Mouse (Mus musculus) forebrain, embryonic 11.5 days (tissue): ENCODE results near the gene Kat14. TPM values are rescaled to one million over a fixed set of nuclear protein-coding genes. Genes with fewer than 3 reads are reported as not detected.
A peak's percentile ranks its signal among the peaks of the same experiment; 100 is the strongest.

Experiments used
- ATAC-seq: fragments of 200-750 bp; cut with Nextera tagmentation; replicated peaks from 2 replicates; pipeline ENCODE4 v1.8.0; 2017; ENCODE audit warnings: moderate TSS enrichment; ENCODE audit not compliant: low FRiP score
- DNase-seq: peaks from one replicate; pipeline ENCODE4 v3.0.0-alpha.2; 2017; ENCODE audit warnings: low spot score
- H3K27ac ChIP-seq: fragments of 300-500 bp; sonication (generic); 2 replicates; pipeline ENCODE4 v1.5.1; 2014; ENCODE audit warnings: low read depth, low read length
- H3K27me3 ChIP-seq: fragments of 300-500 bp; sonication (generic); 2 replicates; pipeline ENCODE4 v1.6.1; 2014; ENCODE audit warnings: mild to moderate bottlenecking, low read length, mixed read lengths; ENCODE audit not compliant: control insufficient read depth, insufficient read depth
- H3K36me3 ChIP-seq: fragments of 300-500 bp; sonication (generic); 2 replicates; pipeline ENCODE4 v1.6.1; 2014; ENCODE audit warnings: mild to moderate bottlenecking, low read length, moderate library complexity, mixed read lengths; ENCODE audit not compliant: control insufficient read depth, insufficient read depth
- H3K4me1 ChIP-seq: fragments of 300-500 bp; sonication (generic); replicated peaks from 2 replicates; pipeline ENCODE4 v1.6.1; 2014; ENCODE audit warnings: low read length, mixed read lengths; ENCODE audit not compliant: control insufficient read depth, insufficient read depth
- H3K4me2 ChIP-seq: fragments of 300-500 bp; sonication (generic); 2 replicates; pipeline ENCODE4 v1.6.1; 2014; ENCODE audit warnings: low read depth, mild to moderate bottlenecking, low read length, moderate library complexity, mixed read lengths; ENCODE audit not compliant: severe bottlenecking
- H3K4me3 ChIP-seq: fragments of 300-500 bp; sonication (generic); 2 replicates; pipeline ENCODE4 v1.5.1; 2014; ENCODE audit warnings: low read depth, low read length
- H3K9ac ChIP-seq: fragments of 300-500 bp; sonication (generic); 2 replicates; pipeline ENCODE4 v1.6.1; 2014; ENCODE audit warnings: low read length
- H3K9me3 ChIP-seq: fragments of 300-500 bp; sonication (generic); 2 replicates; pipeline ENCODE4 v1.6.1; 2016; ENCODE audit warnings: low read length, mixed read lengths; ENCODE audit not compliant: control insufficient read depth
- WGBS: fragments of 180-500 bp; shearing (Covaris S2); extraction: QIAGEN DNeasy Blood & Tissue Kit; methylation state at CpG from one replicate; pipeline ENCODE4 v1.1.7; 2014; 5-methylcytosine and 5-hydroxymethylcytosine counted together
- polyA plus RNA-seq: library from polyadenylated mRNA; unstranded; fragments of >200 nt; fragmentation: Nextera tagmentation; extraction: Ambion mirVana; gene quantifications from 2 replicates; pipeline ENCODE4 v1.2.1, GENCODE M21; 2014

Kat14 gene
- 39.9 and 44.9 TPM in 2 replicates for polyA plus RNA-seq

GRCm38 (mm10) chr2:144368400-144369019 is at the start of gene Kat14, which contains the start of gene Pet117:
Gene Kat14, plus strand, starts transcription at chr2:144368983.
Gene Pet117, plus strand, starts transcription at chr2:144368996.
- no peaks in the 10 kb centered on the region for H3K9me3 ChIP-seq
- no peaks in the 10 kb centered on the region for H3K36me3 ChIP-seq
- peak; percentile 94 for ATAC-seq
- no peaks in the 10 kb centered on the region for H3K27me3 ChIP-seq
- WGBS: 7% methylated on average over 38 of the region's 38 CpGs
- H3K27ac ChIP-seq: peak within 1 kb of the TSS; percentile 92
- peak within 1 kb of the TSS; percentile 94 for H3K9ac ChIP-seq
- no peaks in the 10 kb centered on the region for H3K4me1 ChIP-seq
- peak; percentile 97 for DNase-seq
- peak within 1 kb of the TSS; percentile 75 for H3K4me2 ChIP-seq
- H3K4me3 ChIP-seq: peak within 1 kb of the TSS; percentile 83

GRCm38 (mm10) chr2:144324218-144324617 is 44.6 kb upstream of the Kat14 start:
- Histone ChIP-seq H3K4me1 (no peaks in the 10 kb centered on the region), H3K9ac (no peak overlapping the region), H3K4me2 (no peak overlapping the region), H3K9me3 (no peaks in the 10 kb centered on the region), H3K36me3 (no peaks in the 10 kb centered on the region), H3K27me3 (peaks cover 6% of the 10 kb centered on the region), H3K27ac (no peak overlapping the region), H3K4me3 (no peak overlapping the region)
- WGBS: 72% methylated on average over 3 of the region's 3 CpGs
- ATAC-seq: no peak
- DNase-seq: no peak

DNA sequence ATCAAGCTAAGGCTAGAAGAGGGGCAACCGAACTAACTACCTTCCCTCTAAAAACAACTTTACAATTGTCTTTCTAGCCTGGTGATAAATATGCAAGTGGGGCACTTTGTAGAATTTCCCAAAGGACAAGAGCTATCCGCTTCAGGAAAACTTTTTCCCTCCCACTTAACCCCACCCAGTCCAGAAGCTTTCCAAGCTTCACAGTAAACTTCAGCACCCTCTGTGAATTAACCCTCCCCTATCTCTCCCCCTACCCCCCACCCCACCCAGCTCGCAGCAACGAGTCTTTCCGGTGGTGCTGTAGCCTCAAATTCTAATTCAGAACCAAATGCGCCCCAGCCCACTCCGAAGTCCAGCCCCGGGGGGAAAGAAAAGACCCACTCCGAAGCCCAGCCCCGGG is 39.3 kb upstream of the Kat14 start:
- DNase-seq: no peak
- no peak overlapping the region for H3K27ac ChIP-seq
- no peak overlapping the region for H3K4me2 ChIP-seq
- no peak overlapping the region for H3K9ac ChIP-seq
- peaks cover 18% of the 10 kb centered on the region; the same call in 1 of the 2 replicates for H3K4me1 ChIP-seq
- no peak overlapping the region for H3K4me3 ChIP-seq
- no peaks in the 10 kb centered on the region for H3K36me3 ChIP-seq
- no peak for ATAC-seq
- 2% methylated on average over 9 of the region's 10 CpGs for WGBS
- peaks cover 52% of the 10 kb centered on the region for H3K27me3 ChIP-seq
- no peaks in the 10 kb centered on the region for H3K9me3 ChIP-seq

- no peak overlapping the region for H3K4me2 ChIP-seq
- 0 out of 2 replicates have a peak, but pooled peaks have one; percentile 34 for ATAC-seq
- H3K9me3 ChIP-seq: no peaks in the 10 kb centered on the region
- peaks cover 53% of the 10 kb centered on the region for H3K27me3 ChIP-seq
- WGBS: 2% methylated on average over 10 of the region's 10 CpGs
- H3K4me1 ChIP-seq: peaks cover 18% of the 10 kb centered on the region; the same call in 1 of the 2 replicates
- no peak overlapping the region for H3K27ac ChIP-seq
- H3K4me3 ChIP-seq: no peak overlapping the region
- no peak for DNase-seq
- H3K36me3 ChIP-seq: no peaks in the 10 kb centered on the region
- H3K9ac ChIP-seq: no peak overlapping the region
These were observed 38.8 kb upstream of the Kat14 start for GRCm38 (mm10) chr2:144329937-144330336.

GRCm38 (mm10) chr2:144330352-144330959 is 38.3 kb upstream of the Kat14 start:
- peaks cover 18% of the 10 kb centered on the region; the same call in 1 of the 2 replicates for H3K4me1 ChIP-seq
- WGBS: 1% methylated on average over 41 of the region's 41 CpGs
- H3K27me3 ChIP-seq: peaks cover 55% of the 10 kb centered on the region
- H3K27ac ChIP-seq: no peak overlapping the region
- no peaks in the 10 kb centered on the region for H3K9me3 ChIP-seq
- H3K9ac ChIP-seq: no peak overlapping the region
- DNase-seq: peak; percentile 60
- H3K4me3 ChIP-seq: peak overlapping the region; percentile 38
- peak; percentile 10; the same call in 1 of the 2 replicates for ATAC-seq
- peak overlapping the region; percentile 71 for H3K4me2 ChIP-seq
- no peaks in the 10 kb centered on the region for H3K36me3 ChIP-seq

GRCm38 (mm10) chr2:144330960-144331371 is 37.8 kb upstream of the Kat14 start:
- H3K4me1 ChIP-seq: peaks cover 18% of the 10 kb centered on the region; the same call in 1 of the 2 replicates
- H3K4me3 ChIP-seq: peak overlapping the region; percentile 38
- no peaks in the 10 kb centered on the region for H3K36me3 ChIP-seq
- peaks cover 55% of the 10 kb centered on the region for H3K27me3 ChIP-seq
- DNase-seq (peak; percentile 68), ATAC-seq (peak; percentile 54)
- H3K9me3 ChIP-seq: no peaks in the 10 kb centered on the region
- peak overlapping the region; percentile 23; the same call in 1 of the 2 replicates for H3K9ac ChIP-seq
- peak overlapping the region; percentile 71 for H3K4me2 ChIP-seq
- H3K27ac ChIP-seq: no peak overlapping the region
- WGBS: 1% methylated on average over 49 of the region's 50 CpGs

- under 1% methylated on average over 62 of the region's 62 CpGs for WGBS
- H3K4me3 ChIP-seq: peak within 1 kb of the TSS; percentile 38
- no peak within 1 kb of the TSS for H3K27ac ChIP-seq
- DNase-seq (peak; percentile 67), ATAC-seq (peak; percentile 50; the same call in 1 of the 2 replicates)
- H3K36me3 ChIP-seq: no peaks in the 10 kb centered on the region
- H3K9me3 ChIP-seq: no peaks in the 10 kb centered on the region
- peak within 1 kb of the TSS; percentile 71 for H3K4me2 ChIP-seq
- peaks cover 55% of the 10 kb centered on the region for H3K27me3 ChIP-seq
- H3K4me1 ChIP-seq: peaks cover 18% of the 10 kb centered on the region; the same call in 1 of the 2 replicates
- H3K9ac ChIP-seq: peak within 1 kb of the TSS; percentile 23; the same call in 1 of the 2 replicates
These were observed 37.1 kb upstream of the Kat14 start, which contains the start of gene Ovol2 for GRCm38 (mm10) chr2:144331401-144332302. Gene Ovol2, minus strand, starts transcription at chr2:144332146.

- DNase-seq (no peak), ATAC-seq (no peak)
These were observed 36.3 kb upstream of the Kat14 start for GRCm38 (mm10) chr2:144332486-144332885.

More at GRCm38 (mm10) chr2:144332486-144332885, 36.3 kb upstream of the Kat14 start:
- Histone ChIP-seq H3K9me3 (no peaks in the 10 kb centered on the region), H3K27ac (no peak overlapping the region), H3K9ac (no peak overlapping the region), H3K27me3 (peaks cover 55% of the 10 kb centered on the region), H3K4me1 (peaks cover 18% of the 10 kb centered on the region; the same call in 1 of the 2 replicates), H3K36me3 (no peaks in the 10 kb centered on the region), H3K4me2 (no peak overlapping the region), H3K4me3 (0 out of 2 replicates have a peak overlapping the region, but pooled peaks have one; percentile 10)
- WGBS: 4% methylated on average over 9 of the region's 9 CpGs
